Mouse (Mus musculus) gastrocnemius, postnatal 10 days (tissue): ENCODE data around the gene Pde11a. TPM values are rescaled to one million over a fixed set of nuclear protein-coding genes. Genes with fewer than 3 reads are reported as not detected.

Source experiments
- DNase-seq: peaks from one replicate; pipeline ENCODE4 v3.0.0; 2021; ENCODE audit warnings: mixed read lengths
- total RNA-seq, 2 experiments: library from RNA; stranded (reverse); gene quantifications; 2 replicates each; pipeline ENCODE4 v1.2.3; 2021

The Pde11a gene
- total RNA-seq, 2 experiments from 2014 or later: 0.18 to 0.19 TPM

- DNase-seq: no peak
These were observed 248.1 kb downstream of the Pde11a start for GRCm38 (mm10) chr2:76090506-76090905.

GRCm38 (mm10) chr2:76088844-76089243, 249.7 kb downstream of the Pde11a start:
- no peak for DNase-seq

GRCm38 (mm10) chr2:76088413-76088812, 250.2 kb downstream of the Pde11a start:
- no peak for DNase-seq

GRCm38 (mm10) chr2:76087170-76087569, 251.4 kb downstream of the Pde11a start:
- DNase-seq: no peak

GRCm38 (mm10) chr2:76084982-76085381, 253.6 kb downstream of the Pde11a start:
- no peak for DNase-seq

- DNase-seq: no peak
These were observed 254.7 kb downstream of the Pde11a start for GRCm38 (mm10) chr2:76083901-76084300.

- no peak for DNase-seq
These were observed 255.2 kb downstream of the Pde11a start for GRCm38 (mm10) chr2:76083396-76083795.

GRCm38 (mm10) chr2:76081991-76082390, 256.6 kb downstream of the Pde11a start:
- no peak for DNase-seq

- DNase-seq: no peak
These were observed 258.0 kb downstream of the Pde11a start for GRCm38 (mm10) chr2:76080549-76080948.

GRCm38 (mm10) chr2:76076838-76077237, 261.7 kb downstream of the Pde11a start:
- DNase-seq: no peak

GRCm38 (mm10) chr2:76076047-76076446, 262.5 kb downstream of the Pde11a start:
- DNase-seq: no peak

- no peak for DNase-seq
These were observed 265.5 kb downstream of the Pde11a start for GRCm38 (mm10) chr2:76073079-76073478.

GRCm38 (mm10) chr2:76070432-76071306, 267.9 kb downstream of the Pde11a start:
- peak; percentile 61 for DNase-seq

- DNase-seq: no peak
These were observed 269.3 kb downstream of the Pde11a start for GRCm38 (mm10) chr2:76069238-76069637.

GRCm38 (mm10) chr2:76068155-76068554, 270.4 kb downstream of the Pde11a start:
- DNase-seq: no peak

- no peak for DNase-seq
These were observed 271.4 kb downstream of the Pde11a start for GRCm38 (mm10) chr2:76067144-76067543.

- DNase-seq: no peak
These were observed 273.3 kb downstream of the Pde11a start for GRCm38 (mm10) chr2:76065292-76065691.

GRCm38 (mm10) chr2:76064078-76064477, 274.5 kb downstream of the Pde11a start:
- DNase-seq: peak; percentile 16

- no peak for DNase-seq
These were observed 278.4 kb downstream of the Pde11a start for GRCm38 (mm10) chr2:76060207-76060606.

- DNase-seq: no peak
These were observed 279.0 kb downstream of the Pde11a start for GRCm38 (mm10) chr2:76059595-76059994.

- no peak for DNase-seq
These were observed 279.7 kb downstream of the Pde11a start for GRCm38 (mm10) chr2:76058661-76059467.

- DNase-seq: no peak
These were observed 281.0 kb downstream of the Pde11a start for GRCm38 (mm10) chr2:76057555-76057954.

GRCm38 (mm10) chr2:76053748-76054331, 284.7 kb downstream of the Pde11a start:
- no peak for DNase-seq
